Mouse (Mus musculus): Measurements from ENCODE around the gene Umad1. TPM values are rescaled to one million over a fixed set of nuclear protein-coding genes. Genes with fewer than 3 reads are reported as not detected.
A peak's percentile ranks its signal among the peaks of the same experiment; 100 is the strongest.

Gene Umad1
- polyA plus RNA-seq, 2 experiments = 10.7 to 16.6 TPM

GRCm38 (mm10) chr6:8420187-8420503 lies 161.1 kb downstream of the Umad1 start:
- TF ChIP-seq POLR2A (IDR thresholded peaks at IDR 0.05; ENCODE audit: borderline replicate concordance, extremely low read depth, insufficient read depth, insufficient read length) = no peak
- H3K9ac ChIP-seq (ENCODE audit: low read depth, low read length, severe bottlenecking) = no peak overlapping the region
- H3K9me3 ChIP-seq (ENCODE audit: control insufficient read depth, low read length) = no peaks in the 10 kb centered on the region
- peaks cover 16% of the 10 kb centered on the region; the same call in 1 of the 2 replicates for H3K4me1 ChIP-seq (ENCODE audit: control insufficient read depth, insufficient read depth, low read length)
- H3K36me3 ChIP-seq (ENCODE audit: control insufficient read depth, insufficient read depth, low read length) = no peaks in the 10 kb centered on the region
- H3K27me3 ChIP-seq (ENCODE audit: control insufficient read depth, insufficient read depth, low read length) = no peaks in the 10 kb centered on the region
- WGBS = 76% methylated on average over 1 of the region's 1 CpGs
- no peak overlapping the region for H3K4me2 ChIP-seq (replicated peaks; ENCODE audit: low read depth, low read length, severe bottlenecking)
- ATAC-seq (ENCODE audit: low FRiP score, low read depth) = no peak
- no peak overlapping the region for H3K4me3 ChIP-seq (replicated peaks; ENCODE audit: low read length)
- no peak overlapping the region for H3K27ac ChIP-seq (replicated peaks; ENCODE audit: low read depth, low read length)
- DNase-seq (ENCODE audit: low spot score) = no peak

GRCm38 (mm10) chr6:8421421-8421820 lies 162.3 kb downstream of the Umad1 start:
- no peaks in the 10 kb centered on the region for H3K9me3 ChIP-seq (ENCODE audit: control insufficient read depth, low read length)
- no peak for DNase-seq (ENCODE audit: low spot score)
- 72% methylated on average over 5 of the region's 5 CpGs for WGBS
- H3K36me3 ChIP-seq (ENCODE audit: control insufficient read depth, insufficient read depth, low read length) = no peaks in the 10 kb centered on the region
- H3K9ac ChIP-seq (ENCODE audit: low read depth, low read length, severe bottlenecking) = no peak overlapping the region
- TF ChIP-seq POLR2A (IDR thresholded peaks at IDR 0.05; ENCODE audit: borderline replicate concordance, extremely low read depth, insufficient read depth, insufficient read length) = no peak
- H3K4me1 ChIP-seq (ENCODE audit: control insufficient read depth, insufficient read depth, low read length) = peaks cover 16% of the 10 kb centered on the region; the same call in 1 of the 2 replicates
- H3K4me2 ChIP-seq (replicated peaks; ENCODE audit: low read depth, low read length, severe bottlenecking) = no peak overlapping the region
- H3K27ac ChIP-seq (replicated peaks; ENCODE audit: low read depth, low read length) = no peak overlapping the region
- ATAC-seq (ENCODE audit: low FRiP score, low read depth) = no peak
- H3K27me3 ChIP-seq (ENCODE audit: control insufficient read depth, insufficient read depth, low read length) = no peaks in the 10 kb centered on the region
- H3K4me3 ChIP-seq (replicated peaks; ENCODE audit: low read length) = no peak overlapping the region

GRCm38 (mm10) chr6:8421959-8422581 lies 163.0 kb downstream of the Umad1 start:
- H3K4me1 ChIP-seq (ENCODE audit: control insufficient read depth, insufficient read depth, low read length) = peaks cover 16% of the 10 kb centered on the region; the same call in 1 of the 2 replicates
- no peaks in the 10 kb centered on the region for H3K9me3 ChIP-seq (ENCODE audit: control insufficient read depth, low read length)
- no peak for TF ChIP-seq POLR2A (IDR thresholded peaks at IDR 0.05; ENCODE audit: borderline replicate concordance, extremely low read depth, insufficient read depth, insufficient read length)
- no peak overlapping the region for H3K4me3 ChIP-seq (replicated peaks; ENCODE audit: low read length)
- DNase-seq (ENCODE audit: low spot score) (no peak), ATAC-seq (ENCODE audit: low FRiP score, low read depth) (peak; percentile 23; the same call in 1 of the 2 replicates)
- WGBS = 71% methylated on average over 10 of the region's 10 CpGs
- no peak overlapping the region for H3K9ac ChIP-seq (ENCODE audit: low read depth, low read length, severe bottlenecking)
- H3K4me2 ChIP-seq (replicated peaks; ENCODE audit: low read depth, low read length, severe bottlenecking) = no peak overlapping the region
- H3K36me3 ChIP-seq (ENCODE audit: control insufficient read depth, insufficient read depth, low read length) = no peaks in the 10 kb centered on the region
- H3K27ac ChIP-seq (replicated peaks; ENCODE audit: low read depth, low read length) = no peak overlapping the region
- H3K27me3 ChIP-seq (ENCODE audit: control insufficient read depth, insufficient read depth, low read length) = no peaks in the 10 kb centered on the region

GRCm38 (mm10) chr6:8423142-8423541 lies 164.1 kb downstream of the Umad1 start:
- DNase-seq (ENCODE audit: low spot score) = no peak
- peaks cover 16% of the 10 kb centered on the region; the same call in 1 of the 2 replicates for H3K4me1 ChIP-seq (ENCODE audit: control insufficient read depth, insufficient read depth, low read length)
- no peak overlapping the region for H3K4me3 ChIP-seq (replicated peaks; ENCODE audit: low read length)
- H3K27me3 ChIP-seq (ENCODE audit: control insufficient read depth, insufficient read depth, low read length) = no peaks in the 10 kb centered on the region
- no peak for ATAC-seq (ENCODE audit: low FRiP score, low read depth)
- no peak for TF ChIP-seq POLR2A (IDR thresholded peaks at IDR 0.05; ENCODE audit: borderline replicate concordance, extremely low read depth, insufficient read depth, insufficient read length)
- H3K9me3 ChIP-seq (ENCODE audit: control insufficient read depth, low read length) = no peaks in the 10 kb centered on the region
- no peak overlapping the region for H3K27ac ChIP-seq (replicated peaks; ENCODE audit: low read depth, low read length)
- H3K4me2 ChIP-seq (replicated peaks; ENCODE audit: low read depth, low read length, severe bottlenecking) = no peak overlapping the region
- H3K36me3 ChIP-seq (ENCODE audit: control insufficient read depth, insufficient read depth, low read length) = no peaks in the 10 kb centered on the region
- no peak overlapping the region for H3K9ac ChIP-seq (ENCODE audit: low read depth, low read length, severe bottlenecking)
- 90% methylated on average over 2 of the region's 2 CpGs for WGBS

- H3K4me2 ChIP-seq (replicated peaks; ENCODE audit: low read depth, low read length, severe bottlenecking) = no peak overlapping the region
- H3K4me3 ChIP-seq (replicated peaks; ENCODE audit: low read length) = no peak overlapping the region
- no peaks in the 10 kb centered on the region for H3K4me1 ChIP-seq (ENCODE audit: control insufficient read depth, insufficient read depth, low read length)
- H3K27ac ChIP-seq (replicated peaks; ENCODE audit: low read depth, low read length) = no peak overlapping the region
- no peaks in the 10 kb centered on the region for H3K27me3 ChIP-seq (ENCODE audit: control insufficient read depth, insufficient read depth, low read length)
- no peak for TF ChIP-seq POLR2A (IDR thresholded peaks at IDR 0.05; ENCODE audit: borderline replicate concordance, extremely low read depth, insufficient read depth, insufficient read length)
- H3K9me3 ChIP-seq (ENCODE audit: control insufficient read depth, low read length) = no peaks in the 10 kb centered on the region
- ATAC-seq (ENCODE audit: low FRiP score, low read depth) (no peak), DNase-seq (ENCODE audit: low spot score) (no peak)
- no peaks in the 10 kb centered on the region for H3K36me3 ChIP-seq (ENCODE audit: control insufficient read depth, insufficient read depth, low read length)
- 77% methylated on average over 5 of the region's 5 CpGs for WGBS
- H3K9ac ChIP-seq (ENCODE audit: low read depth, low read length, severe bottlenecking) = no peak overlapping the region
Observed at GRCm38 (mm10) chr6:8427692-8428091, 168.6 kb downstream of the Umad1 start.
